Mouse (Mus musculus) spleen, adult 2 months (tissue): ENCODE data around the gene Lama4. TPM values are rescaled to one million over a fixed set of nuclear protein-coding genes. Genes with fewer than 3 reads are reported as not detected.

Experiments used
- DNase-seq, 2 experiments: peaks; one replicate each; pipeline versions ENCODE4 v3.0.0 to v3.0.0-alpha.2; 2012 to 2021; ENCODE audit warnings: low spot score in 2 of 2, low read depth in 1 of 2
- H3K27ac ChIP-seq: fragments of 200-500 bp; 2 replicates; pipeline ENCODE4 v1.5.1; 2012; ENCODE audit warnings: low read length, inconsistent platforms; ENCODE audit not compliant: insufficient read depth
- H3K27me3 ChIP-seq: fragments of 200-500 bp; 2 replicates; pipeline ENCODE4 v1.6.1; 2012; ENCODE audit warnings: mild to moderate bottlenecking, moderate library complexity, low read length, inconsistent platforms; ENCODE audit not compliant: control insufficient read depth, insufficient read depth
- H3K36me3 ChIP-seq: fragments of 200-500 bp; 2 replicates; pipeline ENCODE4 v1.6.1; 2012; ENCODE audit warnings: mild to moderate bottlenecking, low read length, inconsistent platforms; ENCODE audit not compliant: control insufficient read depth, insufficient read depth
- H3K4me1 ChIP-seq: fragments of 200-500 bp; 2 replicates; pipeline ENCODE4 v1.6.1; 2011; ENCODE audit warnings: inconsistent platforms; ENCODE audit not compliant: control insufficient read depth, insufficient read depth, insufficient read length
- H3K4me3 ChIP-seq: fragments of 200-500 bp; 2 replicates; pipeline ENCODE4 v1.5.1; 2011; ENCODE audit warnings: mild to moderate bottlenecking, inconsistent platforms; ENCODE audit not compliant: insufficient read depth, insufficient read length; ENCODE audit errors: extremely low read depth
- CTCF ChIP-seq: fragments of 200-500 bp; IDR thresholded peaks from 2 replicates; pipeline ENCODE4 v1.5.1; 2011; ENCODE audit warnings: mild to moderate bottlenecking, inconsistent platforms; ENCODE audit not compliant: insufficient read depth, insufficient read length, insufficient replicate concordance; ENCODE audit errors: extremely low read depth
- POLR2A ChIP-seq: fragments of 200-500 bp; IDR thresholded peaks from 2 replicates; pipeline ENCODE4 v1.6.1; 2011; ENCODE audit warnings: low read depth, low read length, inconsistent platforms
- WGBS: fragments of 180-500 bp; shearing (Covaris S2); methylation state at CpG from one replicate; pipeline ENCODE4 v1.1.7; 2018; 5-methylcytosine and 5-hydroxymethylcytosine counted together
- polyA plus RNA-seq: library from polyadenylated mRNA; depleted of rRNA; stranded (reverse); fragments of >200 nt; gene quantifications from 2 replicates; pipeline ENCODE4 v1.2.3, GENCODE M21; 2012

Gene Lama4
- polyA plus RNA-seq, 1 experiment = 1.7 TPM

- H3K4me1 ChIP-seq = no peaks in the 10 kb centered on the region
- TF ChIP-seq POLR2A (no peak), CTCF (no peak)
- H3K27ac ChIP-seq = no peak overlapping the region
- no peaks in the 10 kb centered on the region for H3K36me3 ChIP-seq
- H3K4me3 ChIP-seq = peak overlapping the region; percentile 8; the same call in 1 of the 2 replicates
- 8% methylated on average over 14 of the region's 14 CpGs for WGBS
- 0 out of 2 replicates have a peak, but pooled peaks cover 2% of the 10 kb centered on the region for H3K27me3 ChIP-seq
- no peak for DNase-seq
Measured at GRCm38 (mm10) chr10:38965857-38966256, 542 bp downstream of the Lama4 start.

- Histone ChIP-seq H3K4me3 (no peak overlapping the region), H3K4me1 (no peaks in the 10 kb centered on the region), H3K27me3 (0 out of 2 replicates have a peak, but pooled peaks cover 2% of the 10 kb centered on the region), H3K36me3 (no peaks in the 10 kb centered on the region), H3K27ac (no peak overlapping the region)
- DNase-seq = no peak
- no peak for TF ChIP-seq POLR2A
- TF ChIP-seq CTCF = no peak
- WGBS = 85% methylated on average over 2 of the region's 2 CpGs
Measured at GRCm38 (mm10) chr10:38966646-38967045, 1.3 kb downstream of the Lama4 start.

GRCm38 (mm10) chr10:38968326-38969072, 3.2 kb downstream of the Lama4 start:
- WGBS = 81% methylated on average over 10 of the region's 10 CpGs
- Histone ChIP-seq H3K36me3 (no peaks in the 10 kb centered on the region), H3K4me1 (no peaks in the 10 kb centered on the region), H3K4me3 (no peak overlapping the region), H3K27ac (no peak overlapping the region), H3K27me3 (0 out of 2 replicates have a peak, but pooled peaks cover 2% of the 10 kb centered on the region)
- TF ChIP-seq POLR2A (no peak), CTCF (no peak)
- no peak for DNase-seq

GRCm38 (mm10) chr10:38969543-38969942, 4.2 kb downstream of the Lama4 start:
- Histone ChIP-seq H3K27ac (no peak overlapping the region), H3K27me3 (0 out of 2 replicates have a peak, but pooled peaks cover 2% of the 10 kb centered on the region), H3K36me3 (no peaks in the 10 kb centered on the region), H3K4me1 (no peaks in the 10 kb centered on the region), H3K4me3 (no peak overlapping the region)
- no peak for DNase-seq
- TF ChIP-seq POLR2A (no peak), CTCF (no peak)
- 89% methylated on average over 2 of the region's 2 CpGs for WGBS

GRCm38 (mm10) chr10:38969975-38970374, 4.7 kb downstream of the Lama4 start:
- TF ChIP-seq POLR2A = no peak
- no peak for TF ChIP-seq CTCF
- Histone ChIP-seq H3K27ac (no peak overlapping the region), H3K4me1 (no peaks in the 10 kb centered on the region), H3K4me3 (no peak overlapping the region), H3K36me3 (no peaks in the 10 kb centered on the region), H3K27me3 (0 out of 2 replicates have a peak, but pooled peaks cover 2% of the 10 kb centered on the region)
- 82% methylated on average over 6 of the region's 6 CpGs for WGBS
- no peak for DNase-seq

- no peaks in the 10 kb centered on the region for H3K27me3 ChIP-seq
- TF ChIP-seq POLR2A = no peak
- no peak for TF ChIP-seq CTCF
- H3K36me3 ChIP-seq = no peaks in the 10 kb centered on the region
- no peak for DNase-seq
- no peaks in the 10 kb centered on the region for H3K4me1 ChIP-seq
- H3K27ac ChIP-seq = no peak overlapping the region
- 67% methylated on average over 7 of the region's 7 CpGs for WGBS
- H3K4me3 ChIP-seq = no peak overlapping the region
Measured at GRCm38 (mm10) chr10:38972221-38972946, 7.1 kb downstream of the Lama4 start.
